Mouse (Mus musculus) spleen, adult 2 months (tissue): ENCODE measurements at regions not wholly inside any gene's neighbourhood (a gene's known extent, or its start where the extent isn't known, plus 50 kb on each side); places are given as distances from the start of the nearest gene placed in this dataset.

Experiments used
- CTCF ChIP-seq: fragments of 200-500 bp; IDR thresholded peaks from 2 replicates; pipeline ENCODE4 v1.5.1; 2011; ENCODE audit warnings: mild to moderate bottlenecking, inconsistent platforms; ENCODE audit not compliant: insufficient read depth, insufficient read length, insufficient replicate concordance; ENCODE audit errors: extremely low read depth
- POLR2A ChIP-seq: fragments of 200-500 bp; IDR thresholded peaks from 2 replicates; pipeline ENCODE4 v1.6.1; 2011; ENCODE audit warnings: low read depth, low read length, inconsistent platforms

DNA sequence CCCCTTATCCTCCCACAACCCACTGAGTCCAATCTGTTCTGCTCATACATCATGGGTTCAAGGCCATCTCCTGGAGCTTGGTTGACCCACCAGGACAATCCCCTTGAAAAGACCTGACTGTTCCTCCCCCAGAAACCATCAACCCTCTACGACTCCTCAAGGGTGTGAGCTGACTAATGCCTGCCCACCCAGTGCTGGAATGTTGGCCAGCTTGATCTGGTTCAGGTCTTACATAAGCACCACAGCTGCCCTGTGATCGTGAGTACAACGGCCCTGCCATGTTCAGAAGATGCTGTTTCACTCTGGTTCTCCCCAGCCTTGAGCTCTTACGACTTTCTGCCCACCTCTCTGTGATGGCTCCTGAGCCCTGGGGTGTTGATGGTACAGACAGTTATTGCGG lies 145.9 kb downstream of the Kdr start:
- TF ChIP-seq POLR2A, result no peak
- TF ChIP-seq CTCF, result no peak
